Mouse (Mus musculus): ENCODE data around the gene Atf2.
A peak's percentile ranks its signal among the peaks of the same experiment; 100 is the strongest.
"Not testable (repeated sequence)": the region's sequence is repeated elsewhere in the genome, so short reads cannot be mapped to it uniquely, and the experiment has no call there.

Gene Atf2

DNA sequence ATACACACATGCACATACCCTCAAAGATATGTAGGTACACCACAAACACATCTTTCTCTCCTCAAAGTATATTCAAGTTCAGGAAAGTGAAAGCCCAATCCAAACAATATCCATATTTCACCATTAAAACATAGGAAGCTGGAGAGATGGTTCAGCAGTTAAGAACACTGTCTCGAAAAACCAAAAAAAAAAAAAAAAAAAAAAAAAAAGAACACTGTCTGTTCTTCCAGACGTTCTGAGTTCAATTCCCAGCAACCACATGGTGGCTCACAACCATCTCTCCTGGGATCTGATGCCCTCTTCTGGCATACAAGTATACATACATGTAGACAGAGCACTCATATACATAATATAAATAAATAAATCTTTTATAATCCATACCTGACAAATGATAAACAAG lies 6.4 kb downstream of the Atf2 start:
- DNase-seq (ENCODE audit: low read depth): no peak

- DNase-seq (ENCODE audit: low read depth): no peak
These were observed 14.5 kb downstream of the Atf2 start for GRCm38 (mm10) chr2:73877891-73878290.

- peak; percentile 44 for DNase-seq (ENCODE audit: low read depth)
These were observed 24.5 kb downstream of the Atf2 start for GRCm38 (mm10) chr2:73867764-73868487.

GRCm38 (mm10) chr2:73860046-73860624 lies 32.3 kb downstream of the Atf2 start:
- DNase-seq (ENCODE audit: low read depth): peak; percentile 71

- DNase-seq (ENCODE audit: low read depth): no peak
These were observed 35.1 kb downstream of the Atf2 start for GRCm38 (mm10) chr2:73857352-73857751.

DNA sequence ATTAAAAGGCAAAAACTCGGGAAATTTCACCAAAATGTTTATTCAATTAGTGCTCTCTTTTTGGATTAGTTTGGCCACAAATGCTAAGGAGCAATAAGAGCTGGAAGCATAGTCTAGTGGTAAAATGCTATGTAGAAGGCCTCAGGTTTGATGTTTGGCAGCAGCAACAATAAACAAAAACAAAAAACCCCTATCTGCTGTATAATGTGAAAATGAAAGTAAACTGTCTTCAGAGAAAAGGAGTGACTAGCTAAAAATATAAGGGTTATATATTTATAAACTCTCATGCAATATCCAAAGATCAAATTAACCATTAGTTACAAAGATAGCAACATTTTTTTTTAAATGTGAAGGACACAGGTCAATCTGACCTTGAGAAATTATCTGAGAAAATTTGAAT lies 36.2 kb downstream of the Atf2 start:
- no peak for DNase-seq (ENCODE audit: low read depth)

- no peak for DNase-seq (ENCODE audit: low read depth)
These were observed 57.9 kb downstream of the Atf2 start for GRCm38 (mm10) chr2:73834406-73835015.

DNA sequence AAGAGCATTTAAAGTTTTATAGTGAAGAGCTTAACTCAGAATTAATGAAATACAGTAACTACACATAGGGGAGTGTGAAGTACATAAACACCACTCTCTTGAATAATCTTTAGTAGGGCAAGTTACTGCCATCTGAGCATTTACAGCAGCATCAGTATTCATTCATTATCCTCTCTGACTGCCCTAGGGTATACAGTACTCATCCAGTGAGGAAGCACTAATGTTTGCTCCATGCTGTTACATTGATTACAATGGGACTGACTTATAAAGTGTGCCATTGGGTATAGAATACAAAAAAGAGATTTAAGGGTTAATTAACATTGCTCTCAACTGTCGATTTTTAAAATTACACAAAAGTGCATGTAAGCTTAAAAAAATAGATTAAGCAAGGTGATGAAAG lies 59.2 kb downstream of the Atf2 start:
- DNase-seq (ENCODE audit: low read depth): no peak

- no peak for DNase-seq (ENCODE audit: low read depth)
These were observed 73.7 kb downstream of the Atf2 start for GRCm38 (mm10) chr2:73818742-73819141.

GRCm38 (mm10) chr2:73807609-73808008 lies 84.8 kb downstream of the Atf2 start:
- DNase-seq (ENCODE audit: low read depth): peak; percentile 12

GRCm38 (mm10) chr2:73800127-73800526 lies 92.3 kb downstream of the Atf2 start:
- not testable (repeated sequence) for DNase-seq (ENCODE audit: low read depth)

GRCm38 (mm10) chr2:73798786-73799185 lies 93.7 kb downstream of the Atf2 start:
- no peak for DNase-seq (ENCODE audit: low read depth)

GRCm38 (mm10) chr2:73798136-73798535 lies 94.3 kb downstream of the Atf2 start:
- no peak for DNase-seq (ENCODE audit: low read depth)

DNA sequence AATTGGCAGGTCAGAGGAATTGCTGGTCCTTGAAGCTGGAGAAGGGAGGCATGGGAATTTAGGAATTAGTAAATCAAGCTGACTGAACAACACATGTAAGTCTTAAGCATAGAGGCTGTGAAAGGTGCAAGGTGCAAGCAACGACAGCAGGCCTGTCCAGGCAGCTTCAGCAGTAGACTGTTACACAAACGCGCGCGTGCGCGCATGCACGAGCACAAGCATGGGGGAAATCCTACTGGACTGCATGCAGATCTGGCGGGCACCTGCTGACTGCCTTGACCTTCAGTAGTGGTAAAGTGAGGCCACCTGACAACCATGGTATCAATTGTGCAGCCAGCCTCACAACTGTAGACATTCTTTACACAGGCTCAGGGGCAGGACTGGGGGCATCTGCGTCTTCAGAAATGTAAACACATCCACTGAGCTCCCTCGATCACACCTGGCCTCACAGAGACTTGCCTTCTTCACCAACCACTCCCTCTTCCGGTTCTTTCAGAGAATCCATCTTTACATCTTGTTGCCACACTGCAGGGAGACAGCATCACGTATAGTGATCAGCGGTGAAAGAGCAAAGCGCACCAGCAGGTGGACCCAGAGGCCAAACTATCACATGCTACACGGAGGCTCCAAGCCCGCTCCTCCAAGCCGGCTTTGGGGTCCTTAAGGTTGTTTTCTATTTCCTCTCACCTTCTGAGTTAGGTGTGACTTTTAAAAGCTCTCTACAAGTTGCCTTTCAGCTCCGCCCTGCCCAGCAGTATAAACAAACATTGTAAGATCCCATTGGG lies 100.4 kb downstream of the Atf2 start:
- peak; percentile 17 for DNase-seq (ENCODE audit: low read depth)

DNA sequence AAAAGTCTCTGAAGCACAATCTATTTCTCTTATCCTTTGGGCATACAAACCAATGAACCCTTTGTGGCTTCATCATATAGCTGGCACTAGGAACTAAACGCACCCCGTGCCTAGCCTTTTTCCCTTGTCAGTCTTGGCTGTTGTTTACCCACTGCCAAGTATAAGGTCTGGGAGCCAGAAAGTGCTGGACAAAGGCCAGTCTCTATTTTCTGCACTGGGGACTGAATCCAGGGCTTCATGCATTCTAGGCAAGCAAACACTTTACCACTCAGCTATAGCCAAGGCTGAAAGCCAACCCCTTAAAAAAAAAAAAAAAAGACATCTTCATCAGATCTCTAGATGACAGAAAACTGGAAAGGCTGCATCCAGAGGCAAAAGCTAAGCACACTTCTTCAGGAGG lies 102.1 kb downstream of the Atf2 start:
- DNase-seq (ENCODE audit: low read depth): peak; percentile 60

DNA sequence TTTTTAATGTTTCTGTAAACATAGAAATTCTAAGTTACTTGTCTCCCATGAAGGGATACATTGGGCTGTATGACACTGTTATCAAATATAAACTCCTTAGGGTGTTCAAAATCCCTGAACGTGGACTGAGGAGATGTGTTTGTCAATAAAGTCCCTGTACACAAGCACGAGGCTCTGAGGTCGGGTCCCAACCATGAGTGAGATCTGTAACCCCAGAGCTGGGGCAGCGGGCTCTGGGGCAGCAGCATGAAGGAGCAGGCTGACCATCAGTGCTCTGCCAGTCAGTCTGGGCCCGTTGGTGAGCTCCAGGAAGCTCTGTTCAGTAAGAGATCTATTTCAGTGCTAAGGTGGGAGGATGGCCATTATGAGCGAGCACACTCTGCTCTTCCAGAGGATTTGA lies 104.0 kb downstream of the Atf2 start:
- DNase-seq (ENCODE audit: low read depth): no peak

DNA sequence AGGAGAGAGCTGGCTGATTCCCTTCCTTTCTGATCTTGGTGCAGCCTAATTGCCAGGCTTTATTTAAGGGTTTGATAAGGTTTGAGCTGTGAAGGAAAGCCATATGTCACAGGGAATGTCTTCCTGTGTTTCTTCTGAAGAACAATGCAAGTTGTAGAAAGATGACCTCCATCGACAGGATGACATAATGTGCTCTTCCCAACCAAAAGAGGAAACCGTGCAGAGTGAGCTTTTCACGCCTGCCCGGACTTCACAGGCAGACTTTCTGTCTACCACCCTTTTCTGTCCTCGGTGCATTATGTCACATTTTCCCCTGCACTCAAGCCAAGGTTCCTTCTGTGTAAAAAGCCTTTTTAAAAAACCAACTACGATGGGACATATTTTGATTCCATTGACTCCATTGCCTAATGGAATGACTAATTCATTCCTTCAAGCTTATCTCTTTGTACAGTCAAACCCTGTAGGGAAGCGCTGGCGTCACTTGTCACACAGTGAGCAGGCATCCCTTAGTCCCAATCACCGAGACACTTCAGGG lies 110.0 kb downstream of the Atf2 start:
- DNase-seq (ENCODE audit: low read depth): no peak

DNA sequence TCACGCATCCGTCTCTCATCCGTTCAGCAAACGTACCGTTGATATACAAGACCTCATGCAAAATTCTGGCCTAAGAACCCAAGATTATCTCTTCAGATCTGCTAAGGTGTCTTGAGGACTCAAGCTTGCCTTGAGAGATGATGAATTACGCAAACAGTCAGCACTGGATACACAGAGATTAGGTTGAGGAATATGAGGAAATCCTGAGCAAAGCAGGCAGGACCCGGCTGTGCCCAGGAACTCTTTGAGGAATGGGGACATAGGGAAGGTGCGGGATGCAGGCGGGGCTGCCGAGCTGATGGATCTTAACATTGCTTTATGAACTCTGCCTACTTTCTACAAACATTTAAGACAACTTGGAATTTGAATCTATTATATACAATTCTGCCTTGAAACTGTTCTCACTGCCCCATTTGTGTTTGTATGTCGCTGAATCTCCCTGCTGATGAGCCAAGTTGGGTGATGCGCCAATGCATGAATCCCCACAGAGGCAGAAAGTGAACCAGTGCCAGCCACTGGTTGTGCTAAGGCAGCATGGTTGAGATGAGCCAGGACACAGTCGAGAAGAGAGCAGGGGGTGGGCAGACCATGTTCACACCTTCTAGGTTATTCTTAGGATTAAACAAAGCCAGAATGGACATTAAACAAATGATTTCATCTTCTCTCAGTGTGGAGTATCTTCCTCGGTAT lies 112.0 kb downstream of the Atf2 start:
- no peak for DNase-seq (ENCODE audit: low read depth)

DNA sequence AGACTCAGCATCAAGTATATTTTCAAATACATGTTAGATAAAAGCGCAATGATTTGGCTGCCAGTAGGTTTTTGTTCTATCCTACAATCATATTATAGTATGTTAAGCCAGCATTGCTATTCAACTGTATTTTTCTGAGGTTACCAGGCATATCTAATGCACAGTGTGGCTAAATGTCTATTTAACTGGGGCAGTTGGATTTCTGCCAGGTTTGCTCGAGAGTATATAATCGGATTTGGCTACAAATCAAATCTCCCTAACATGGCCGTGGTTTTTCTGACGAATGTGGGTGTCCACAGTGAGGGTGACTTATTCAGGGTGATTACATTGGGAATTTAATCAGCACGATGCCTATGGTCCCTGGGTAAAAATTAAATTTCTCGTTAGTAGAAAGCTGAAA lies 112.6 kb downstream of the Atf2 start:
- no peak for DNase-seq (ENCODE audit: low read depth)

- no peak for DNase-seq (ENCODE audit: low read depth)
These were observed 113.3 kb downstream of the Atf2 start for GRCm38 (mm10) chr2:73779016-73779595.

DNA sequence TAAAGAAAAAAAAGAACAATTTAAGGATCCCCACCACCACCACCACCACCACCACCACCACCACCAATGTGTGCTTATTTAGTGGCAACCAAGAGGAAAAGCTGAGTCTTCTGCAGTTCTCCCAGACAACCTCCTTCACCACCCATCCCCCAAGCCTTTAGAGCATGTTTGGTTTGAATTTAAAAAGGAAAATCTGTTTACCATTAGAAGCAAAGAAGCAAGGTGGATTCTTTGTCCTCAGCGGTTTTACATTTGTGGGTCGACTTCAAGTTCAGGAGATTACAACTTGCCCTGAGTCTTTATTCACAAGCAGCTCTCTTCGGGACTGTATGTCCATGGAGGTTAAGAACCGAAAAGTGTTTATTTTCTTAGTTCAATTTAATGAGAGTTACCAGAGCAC lies 115.5 kb downstream of the Atf2 start:
- no peak for DNase-seq (ENCODE audit: low read depth)
